Mouse (Mus musculus) megakaryocyte, adult 5-6 weeks (primary cell): ENCODE results near the gene Tmem82. TPM values are rescaled to one million over a fixed set of nuclear protein-coding genes. Genes with fewer than 3 reads are reported as not detected.

Source experiments
- total RNA-seq, 2 experiments: library from RNA; stranded (forward) in 1 of 2; stranded (reverse) in 1 of 2; fragments of 153-499, 151-499 nt in 1 of 2; fragments of 221-1000, 200-1000 nt in 1 of 2; gene quantifications; 2 replicates each; pipeline versions ENCODE4 v1.2.3 to v1.2.4; 2015 to 2017

Tmem82 gene
- total RNA-seq, 2 experiments from 2014 or later = 0.16 to 0.26 TPM

Other genes starting within 250 kb of the Tmem82 start
- not detected in 2 replicates for gene Clcnka, start 219.9 kb downstream of the Tmem82 start, total RNA-seq (2015)
- not detected in 2 replicates for gene Clcnka, start 219.9 kb downstream of the Tmem82 start, total RNA-seq (2017)
- not detected in 2 replicates for gene Clcnkb, start 202.6 kb downstream of the Tmem82 start, total RNA-seq (2015)
- not detected in 2 replicates for gene Clcnkb, start 202.6 kb downstream of the Tmem82 start, total RNA-seq (2017)
- gene Hspb7, start 197.9 kb downstream of the Tmem82 start, total RNA-seq (2015) = not detected in 2 replicates
- gene Hspb7, start 197.9 kb downstream of the Tmem82 start, total RNA-seq (2017) = not detected in 2 replicates
- gene Srarp, start 182.5 kb downstream of the Tmem82 start, total RNA-seq (2015) = not detected in 2 replicates
- gene Srarp, start 182.5 kb downstream of the Tmem82 start, total RNA-seq (2017) = not detected in 2 replicates
- 12.7 TPM in 2 replicates for gene Zbtb17, start 174.0 kb downstream of the Tmem82 start, total RNA-seq (2015)
- 12.5 and 19.4 TPM in 2 replicates for gene Zbtb17, start 174.0 kb downstream of the Tmem82 start, total RNA-seq (2017)
- gene Spen, start 80.0 kb downstream of the Tmem82 start, total RNA-seq (2015) = 30.4 and 34.2 TPM in 2 replicates
- gene Spen, start 80.0 kb downstream of the Tmem82 start, total RNA-seq (2017) = 28.7 and 39.3 TPM in 2 replicates
- not detected in 2 replicates for gene Fblim1, start 12.5 kb downstream of the Tmem82 start, total RNA-seq (2015)
- not detected in 2 replicates for gene Fblim1, start 12.5 kb downstream of the Tmem82 start, total RNA-seq (2017)
- not detected in 2 replicates for gene Slc25a34, start 5.2 kb upstream of the Tmem82 start, total RNA-seq (2015)
- not detected in 2 replicates for gene Slc25a34, start 5.2 kb upstream of the Tmem82 start, total RNA-seq (2017)
- gene Plekhm2, start 46.3 kb upstream of the Tmem82 start, total RNA-seq (2015) = 11.1 and 14.9 TPM in 2 replicates
- 10.4 and 11.1 TPM in 2 replicates for gene Plekhm2, start 46.3 kb upstream of the Tmem82 start, total RNA-seq (2017)
- 26.8 and 33.7 TPM in 2 replicates for gene Rsc1a1, start 67.0 kb upstream of the Tmem82 start, total RNA-seq (2015)
- gene Rsc1a1, start 67.0 kb upstream of the Tmem82 start, total RNA-seq (2017) = 9.5 and 16.2 TPM in 2 replicates
- 25.2 and 29.1 TPM in 2 replicates for gene Ddi2, start 104.8 kb upstream of the Tmem82 start, total RNA-seq (2015)
- 37.6 and 47.1 TPM in 2 replicates for gene Ddi2, start 104.8 kb upstream of the Tmem82 start, total RNA-seq (2017)
- gene Agmat, start 128.0 kb upstream of the Tmem82 start, total RNA-seq (2015) = not detected in 2 replicates
- gene Agmat, start 128.0 kb upstream of the Tmem82 start, total RNA-seq (2017) = not detected in 2 replicates
- gene Dnajc16, start 172.3 kb upstream of the Tmem82 start, total RNA-seq (2015) = 4.2 and 5.0 TPM in 2 replicates
- gene Dnajc16, start 172.3 kb upstream of the Tmem82 start, total RNA-seq (2017) = 5.6 and 6.1 TPM in 2 replicates
- gene Casp9, start 175.0 kb upstream of the Tmem82 start, total RNA-seq (2015) = 14.9 and 16.3 TPM in 2 replicates
- gene Casp9, start 175.0 kb upstream of the Tmem82 start, total RNA-seq (2017) = 17.3 and 22.1 TPM in 2 replicates
- not detected in 2 replicates for gene Cela2a, start 207.5 kb upstream of the Tmem82 start, total RNA-seq (2015)
- not detected in 2 replicates for gene Cela2a, start 207.5 kb upstream of the Tmem82 start, total RNA-seq (2017)
- not detected in 2 replicates for gene Ctrc, start 227.7 kb upstream of the Tmem82 start, total RNA-seq (2015)
- not detected in 2 replicates for gene Ctrc, start 227.7 kb upstream of the Tmem82 start, total RNA-seq (2017)